In the genomic region with DNA sequence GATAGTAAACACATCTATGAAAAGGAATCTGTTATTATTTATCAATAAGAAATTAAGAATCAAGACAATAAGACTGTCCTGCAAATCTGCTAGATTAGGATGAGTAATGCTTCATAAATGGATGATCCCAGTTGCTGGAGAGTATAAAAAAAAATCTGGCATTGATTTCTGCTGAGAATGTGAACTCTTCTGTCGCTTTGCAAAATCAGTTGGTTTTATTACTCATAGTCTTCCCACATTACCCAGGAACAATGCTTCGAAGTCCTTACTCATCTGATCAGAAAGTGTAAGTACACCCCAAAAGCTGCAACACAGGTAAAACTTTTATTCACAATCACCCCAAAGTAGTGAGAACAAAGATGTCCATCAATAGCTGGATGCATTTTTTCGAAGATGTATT, we compare ENCODE assay signal across 11 mouse cellular contexts.
"Had no signal": no experiment of that assay in that cellular context is flagged by ENCODE, and none has a peak within 500 bp of the region (broad histone marks: within the 10 kb centered on the region; RNA-seq: fewer than 3 reads in every experiment).

No protein-coding gene starts in this region.

- DNase-seq: retina, postnatal 1 day; right cerebral cortex, adult 18-20 months; right cerebral cortex, postnatal 25 days; right cerebral cortex, postnatal 4 days; spleen, adult 18-20 months; thymus, adult 18-20 months; thymus, adult 2 months; thymus, postnatal 14 days; thymus, postnatal 25 days; thymus, postnatal 36 days; thymus, postnatal 4 days had no signal
